Mouse (Mus musculus) spleen, postnatal 0 days (tissue): ENCODE results near the gene Noto. TPM values are rescaled to one million over a fixed set of nuclear protein-coding genes. Genes with fewer than 3 reads are reported as not detected.

Experiments used
- polyA plus RNA-seq: library from polyadenylated mRNA; unstranded; fragments of >200 nt; fragmentation: Nextera tagmentation; extraction: Ambion mirVana; gene quantifications from 2 replicates; pipeline ENCODE4 v1.2.1, GENCODE M21; 2015

Gene Noto
- not detected in 2 replicates for polyA plus RNA-seq

DNA sequence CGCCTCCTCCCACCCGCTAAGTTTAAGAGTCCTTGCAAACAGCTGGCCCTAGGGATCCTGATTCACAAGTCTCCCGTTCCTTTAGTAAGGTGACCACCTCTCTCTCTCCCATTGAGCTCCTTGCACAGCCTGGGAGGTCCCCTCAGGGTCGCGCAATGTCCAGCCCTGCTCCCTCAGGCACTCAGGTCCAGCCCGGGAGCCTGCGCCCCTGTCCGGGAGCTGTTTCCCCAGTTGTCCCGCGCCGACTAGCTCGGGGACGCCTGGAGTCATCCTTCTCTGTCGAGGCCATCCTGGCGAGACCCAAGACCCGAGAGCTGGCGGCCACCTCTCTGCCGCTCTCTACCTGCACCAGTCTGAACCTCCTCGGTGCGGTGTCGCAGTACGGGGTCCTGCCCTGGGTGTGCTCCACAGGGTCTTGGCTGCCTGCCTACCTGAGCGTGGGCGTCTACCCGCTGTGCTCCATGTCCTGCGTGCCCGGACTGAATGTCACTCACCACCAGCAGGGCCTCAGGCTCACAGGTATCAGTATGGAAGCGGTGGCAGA lies at the start of gene Noto:
Noto (plus strand) TSS at position 51 of the 544 bp plus-strand sequence.

DNA sequence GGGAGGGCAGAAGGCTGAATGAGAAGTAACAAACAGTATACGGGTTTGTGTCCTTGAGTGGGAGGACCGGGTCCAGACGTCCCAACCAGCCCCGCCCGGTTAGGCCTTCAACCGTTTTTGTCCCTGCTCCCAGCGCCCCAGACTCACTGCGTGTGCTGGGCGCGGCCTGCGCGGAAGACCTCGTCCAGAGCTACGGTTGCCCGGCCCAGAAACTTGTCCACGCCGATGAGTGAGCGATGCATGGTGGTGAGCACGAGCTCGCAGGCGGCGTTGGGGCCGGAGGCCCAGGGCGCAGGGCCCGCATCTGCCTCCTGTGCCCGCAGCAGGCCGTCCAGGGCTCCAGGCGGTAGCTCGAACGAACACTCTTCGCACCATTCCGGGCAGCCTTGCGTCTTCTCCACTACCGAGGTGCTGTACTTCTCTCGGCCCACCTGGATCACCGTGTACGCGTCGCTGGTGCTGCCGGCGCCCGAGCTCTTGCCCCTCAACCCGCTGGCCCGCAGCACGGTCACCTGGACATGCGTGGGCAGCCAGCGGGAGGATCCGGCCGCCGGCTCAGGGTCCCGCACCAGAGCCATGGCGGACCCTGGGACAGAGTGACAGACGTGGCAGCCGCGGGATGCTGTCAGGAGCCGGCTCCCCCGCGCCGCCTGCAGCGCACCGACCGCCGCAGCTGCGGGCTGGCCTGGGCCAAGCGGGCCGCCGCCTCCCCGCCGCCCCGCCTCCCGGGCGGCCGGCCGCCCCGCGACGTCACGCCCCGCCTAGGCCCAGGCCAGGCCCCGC lies 49.5 kb upstream of the Noto start, which contains the start of gene Rab11fip5:
Rab11fip5 (minus strand) TSS at position 684 of the 783 bp plus-strand sequence.

DNA sequence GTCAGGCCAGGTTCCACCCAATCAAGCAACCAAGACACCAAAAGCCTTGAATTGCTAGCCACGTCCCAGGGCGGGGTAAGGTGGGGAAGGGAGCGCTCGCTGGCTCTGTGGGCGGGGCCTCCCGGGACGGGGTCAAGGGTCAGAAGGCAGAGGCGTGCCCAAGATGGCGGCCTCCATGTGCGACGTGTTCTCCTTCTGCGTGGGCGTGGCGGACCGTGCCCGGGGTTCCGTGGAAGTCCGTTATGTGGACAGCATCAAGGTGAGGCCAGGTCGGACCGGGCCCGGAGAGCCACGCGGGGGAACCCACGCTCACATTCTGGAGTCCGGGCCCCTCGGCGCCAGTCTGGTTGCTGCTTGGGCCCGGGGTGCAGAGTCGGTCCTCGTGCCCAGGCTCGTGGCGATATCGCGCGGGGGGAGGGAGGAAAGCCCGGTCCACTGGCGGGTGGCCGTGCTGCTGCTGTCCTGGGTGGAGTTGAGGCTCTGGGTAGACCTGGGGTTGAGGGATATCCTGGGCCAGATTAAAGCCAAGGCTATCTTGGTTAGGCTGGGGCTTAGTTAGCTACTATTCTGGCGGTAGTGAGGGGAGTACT lies 8.3 kb downstream of the Noto start, which contains the start of gene Smyd5:
Smyd5 (plus strand) TSS at position 148 of the 590 bp plus-strand sequence.

DNA sequence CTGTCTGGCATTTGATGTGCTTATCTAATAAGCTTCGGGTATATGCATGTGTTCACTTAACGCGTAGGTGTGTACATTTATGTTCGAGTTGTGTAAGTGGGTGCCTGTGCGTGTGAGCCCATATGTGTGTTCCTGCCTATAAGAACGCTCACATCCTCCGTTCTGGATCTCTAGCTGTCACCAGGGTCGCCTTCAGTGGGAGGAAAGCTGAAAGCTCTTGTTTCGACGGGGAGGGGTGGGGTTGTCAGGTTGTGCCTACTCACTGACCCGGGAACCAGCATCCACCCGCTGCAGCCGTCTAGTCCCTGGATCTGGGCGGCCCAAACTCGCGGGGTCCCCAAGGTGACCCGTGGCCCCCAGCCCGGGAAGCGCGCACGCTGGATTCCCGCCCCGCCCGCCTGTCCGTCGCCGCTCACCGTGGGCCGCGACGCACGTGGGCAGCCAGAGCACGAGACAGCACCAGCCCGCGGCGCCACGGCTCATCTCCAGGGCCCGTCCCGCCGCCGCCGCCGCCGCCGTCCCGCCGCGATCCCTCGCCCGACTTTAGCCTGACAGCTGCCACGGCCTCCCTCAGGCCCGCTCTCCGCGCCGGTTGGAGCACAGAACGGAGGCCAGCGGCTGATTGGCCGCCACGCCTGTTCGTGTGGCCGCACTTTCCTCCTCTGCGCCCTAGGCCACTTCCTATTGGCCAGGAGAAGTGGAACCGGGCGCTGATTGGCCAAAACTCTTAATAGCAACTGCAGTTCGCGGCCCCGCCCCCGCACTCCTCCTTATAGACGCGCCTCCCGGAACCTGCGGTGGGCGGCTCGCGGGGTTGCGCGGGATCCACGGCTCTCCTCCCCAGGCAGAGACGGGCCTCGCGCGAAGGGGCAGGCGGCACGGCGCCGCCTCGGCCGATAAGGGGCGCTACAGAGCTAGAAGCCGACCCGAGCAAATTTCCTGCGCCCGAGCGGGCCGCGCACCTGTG lies 27.3 kb downstream of the Noto start, which contains the start of gene Cct7:
Cct7 (plus strand) TSS at position 818 of the 967 bp plus-strand sequence.

DNA sequence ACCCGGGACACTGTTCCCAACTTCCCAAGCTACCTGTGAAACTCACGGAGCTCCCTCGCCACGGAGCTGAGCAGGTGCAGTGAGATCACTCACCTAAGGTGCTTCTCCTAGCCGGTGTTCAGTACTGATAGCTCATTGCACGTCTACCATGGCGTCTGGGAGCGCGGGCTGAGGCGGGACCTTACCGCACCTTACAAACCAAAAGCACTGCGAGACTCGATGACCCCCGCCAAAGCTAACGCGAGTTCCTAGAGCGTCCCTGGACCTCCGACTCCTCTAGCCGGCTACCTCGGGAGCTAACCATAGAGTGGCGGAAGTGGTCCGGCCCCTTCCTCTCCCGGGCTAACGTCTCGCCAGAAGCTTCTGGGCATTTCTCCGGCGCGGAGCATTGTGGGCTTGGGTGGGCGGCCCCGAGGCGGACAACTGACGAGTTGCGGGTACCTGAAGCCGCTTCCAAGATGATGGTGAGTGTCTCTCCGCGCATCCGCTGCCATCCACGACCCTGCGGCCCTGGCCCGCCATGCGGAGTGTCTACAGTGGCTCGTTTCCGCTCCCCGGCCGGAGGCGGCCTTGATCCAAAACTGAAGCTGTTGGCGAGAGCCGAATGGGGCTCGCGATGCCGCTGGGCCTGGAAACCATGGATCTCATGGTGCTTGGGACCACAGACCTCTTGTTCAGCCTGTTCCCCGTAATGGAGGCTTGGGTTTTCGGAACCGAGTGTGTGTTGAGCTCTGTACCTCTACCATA lies 28.2 kb downstream of the Noto start, which contains the start of gene Pradc1:
Pradc1 (minus strand) TSS at position 307 of the 747 bp plus-strand sequence.

Other genes starting within 250 kb of the Noto start
- not detected in 2 replicates for gene Emx1, start 236.4 kb upstream of the Noto start, polyA plus RNA-seq
- gene Sfxn5, start 90.5 kb upstream of the Noto start, polyA plus RNA-seq: 9.0 and 13.7 TPM in 2 replicates
- gene Rab11fip5, start 49.3 kb upstream of the Noto start, polyA plus RNA-seq: 5.3 and 6.0 TPM in 2 replicates
- 17.3 and 19.5 TPM in 2 replicates for gene Smyd5, start 8.1 kb downstream of the Noto start, polyA plus RNA-seq
- 241 and 258 TPM in 2 replicates for gene Cct7, start 27.6 kb downstream of the Noto start, polyA plus RNA-seq
- gene Pradc1, start 28.1 kb downstream of the Noto start, polyA plus RNA-seq: 30.5 and 33.3 TPM in 2 replicates
- 0.02 TPM in 1 of 2 replicates, not detected in the other for gene Fbxo41, start 79.1 kb downstream of the Noto start, polyA plus RNA-seq
- not detected in 2 replicates for gene Egr4, start 89.7 kb downstream of the Noto start, polyA plus RNA-seq
- 3.4 and 3.6 TPM in 2 replicates for gene Alms1, start 163.6 kb downstream of the Noto start, polyA plus RNA-seq